Mouse (Mus musculus): ENCODE measurements around the gene Anapc4. TPM values are rescaled to one million over a fixed set of nuclear protein-coding genes. Genes with fewer than 3 reads are reported as not detected.

The Anapc4 gene
- polyA plus RNA-seq, 1 experiment: 67.2 TPM

DNA sequence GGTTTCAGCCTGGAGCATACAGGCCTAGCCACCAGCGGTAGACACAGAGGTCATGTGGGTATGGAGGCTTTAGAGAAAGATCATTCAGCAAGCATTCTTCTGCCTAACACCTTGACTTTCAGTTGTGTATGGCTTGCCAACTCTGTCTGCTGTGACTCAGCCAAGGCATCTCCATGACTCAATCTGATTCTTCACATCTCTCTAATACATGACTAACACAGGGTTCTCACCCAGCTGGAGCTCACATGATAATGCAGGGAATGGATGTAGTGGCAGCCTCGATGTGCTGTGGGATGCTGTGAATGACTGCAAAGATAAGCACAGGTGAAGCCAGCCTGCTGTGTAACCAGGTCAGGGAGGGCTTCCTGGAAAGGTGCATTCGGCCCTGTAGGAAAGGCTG lies 74.4 kb downstream of the Anapc4 start:
- no peak for TF ChIP-seq CTCF (IDR thresholded peaks at IDR 0.05; ENCODE audit: low read depth, low read length)
- no peak for TF ChIP-seq POLR2A (IDR thresholded peaks at IDR 0.05; ENCODE audit: insufficient read depth, low read length)
- no peak for TF ChIP-seq EP300 (IDR thresholded peaks at IDR 0.05; ENCODE audit: insufficient read depth, low read depth, low read length)
- Histone ChIP-seq H3K9ac (ENCODE audit: low read depth, poor library complexity, severe bottlenecking) (no peak overlapping the region), H3K4me1 (ENCODE audit: control insufficient read depth, insufficient read depth, low read length) (peaks cover 5% of the 10 kb centered on the region), H3K27ac (ENCODE audit: insufficient read depth, low read length) (no peak overlapping the region), H3K27me3 (ENCODE audit: control insufficient read depth, insufficient read depth, low read length, poor library complexity, severe bottlenecking) (no peaks in the 10 kb centered on the region), H3K9me3 (replicated peaks; ENCODE audit: control insufficient read depth, insufficient read depth, low read length, poor library complexity, severe bottlenecking) (no peaks in the 10 kb centered on the region), H3K36me3 (ENCODE audit: control insufficient read depth, insufficient read depth, low read length, poor library complexity, severe bottlenecking) (no peaks in the 10 kb centered on the region), H3K4me3 (ENCODE audit: low read depth, low read length) (no peak overlapping the region)

DNA sequence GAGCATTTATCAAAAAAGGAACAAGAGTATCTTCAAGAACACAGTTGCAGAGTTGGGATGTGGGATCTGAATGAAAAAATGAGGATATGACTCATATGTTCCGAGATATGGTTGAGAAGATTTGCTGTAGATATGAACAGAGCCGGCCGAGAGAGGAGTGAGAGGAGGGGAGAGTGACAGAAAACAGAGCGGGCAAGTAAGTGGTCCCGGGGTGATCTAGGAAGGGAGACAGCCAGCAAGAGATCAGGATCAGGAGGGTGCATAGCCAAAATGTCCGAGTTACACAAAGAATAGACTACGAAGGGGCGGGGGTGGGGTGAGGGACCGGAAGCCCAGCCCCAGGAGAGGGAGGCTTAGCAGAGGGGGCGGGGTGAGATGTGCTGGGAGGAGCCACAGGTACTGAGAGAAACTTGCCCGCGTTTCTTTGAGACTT lies 76.4 kb downstream of the Anapc4 start:
- peak overlapping the region; percentile 71; the same call in 1 of the 2 replicates for H3K27ac ChIP-seq (ENCODE audit: insufficient read depth, low read length)
- H3K4me3 ChIP-seq (ENCODE audit: low read depth, low read length): peak overlapping the region; percentile 63
- H3K4me1 ChIP-seq (ENCODE audit: control insufficient read depth, insufficient read depth, low read length): peaks cover 5% of the 10 kb centered on the region
- H3K9ac ChIP-seq (ENCODE audit: low read depth, poor library complexity, severe bottlenecking): no peak overlapping the region
- H3K36me3 ChIP-seq (ENCODE audit: control insufficient read depth, insufficient read depth, low read length, poor library complexity, severe bottlenecking): no peaks in the 10 kb centered on the region
- 0 out of 2 replicates have a peak, but pooled peaks have one; percentile 7 for TF ChIP-seq EP300 (IDR thresholded peaks at IDR 0.05; ENCODE audit: insufficient read depth, low read depth, low read length)
- no peak for TF ChIP-seq POLR2A (IDR thresholded peaks at IDR 0.05; ENCODE audit: insufficient read depth, low read length)
- H3K27me3 ChIP-seq (ENCODE audit: control insufficient read depth, insufficient read depth, low read length, poor library complexity, severe bottlenecking): no peaks in the 10 kb centered on the region
- no peaks in the 10 kb centered on the region for H3K9me3 ChIP-seq (replicated peaks; ENCODE audit: control insufficient read depth, insufficient read depth, low read length, poor library complexity, severe bottlenecking)

DNA sequence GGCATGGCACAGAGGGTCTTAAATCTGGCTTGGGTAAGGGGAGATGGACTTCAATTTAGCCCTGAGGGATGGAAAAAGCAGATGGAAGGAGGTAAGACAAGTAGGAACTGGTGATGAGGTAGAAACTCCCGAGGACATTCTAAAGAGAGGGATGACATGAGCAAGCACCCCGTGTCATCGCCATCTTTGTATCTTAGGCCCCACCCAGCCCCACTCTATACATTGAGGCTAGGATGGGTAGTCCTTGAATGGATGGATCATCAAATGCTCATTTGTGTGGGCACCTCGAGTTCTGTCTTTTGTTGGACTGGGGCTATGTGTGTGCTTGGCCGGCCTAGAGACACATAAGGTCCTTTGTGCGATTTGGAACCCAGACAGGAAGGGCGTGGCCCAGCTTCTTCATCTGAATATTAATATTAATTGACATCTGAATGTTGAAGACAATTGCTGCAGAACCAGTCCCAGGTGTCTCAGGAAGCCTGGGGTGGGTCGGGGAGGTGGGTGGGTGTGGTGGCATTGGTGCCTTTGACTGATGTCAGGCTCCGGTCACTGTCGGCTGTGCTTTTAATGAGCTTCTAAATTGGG lies 77.6 kb downstream of the Anapc4 start:
- peak overlapping the region; percentile 21; the same call in 1 of the 2 replicates for H3K27ac ChIP-seq (ENCODE audit: insufficient read depth, low read length)
- peaks cover 5% of the 10 kb centered on the region for H3K4me1 ChIP-seq (ENCODE audit: control insufficient read depth, insufficient read depth, low read length)
- no peaks in the 10 kb centered on the region for H3K36me3 ChIP-seq (ENCODE audit: control insufficient read depth, insufficient read depth, low read length, poor library complexity, severe bottlenecking)
- no peak for TF ChIP-seq CTCF (IDR thresholded peaks at IDR 0.05; ENCODE audit: low read depth, low read length)
- no peak for TF ChIP-seq POLR2A (IDR thresholded peaks at IDR 0.05; ENCODE audit: insufficient read depth, low read length)
- TF ChIP-seq EP300 (IDR thresholded peaks at IDR 0.05; ENCODE audit: insufficient read depth, low read depth, low read length): no peak
- no peaks in the 10 kb centered on the region for H3K9me3 ChIP-seq (replicated peaks; ENCODE audit: control insufficient read depth, insufficient read depth, low read length, poor library complexity, severe bottlenecking)
- H3K4me3 ChIP-seq (ENCODE audit: low read depth, low read length): no peak overlapping the region
- H3K27me3 ChIP-seq (ENCODE audit: control insufficient read depth, insufficient read depth, low read length, poor library complexity, severe bottlenecking): no peaks in the 10 kb centered on the region
- H3K9ac ChIP-seq (ENCODE audit: low read depth, poor library complexity, severe bottlenecking): no peak overlapping the region

DNA sequence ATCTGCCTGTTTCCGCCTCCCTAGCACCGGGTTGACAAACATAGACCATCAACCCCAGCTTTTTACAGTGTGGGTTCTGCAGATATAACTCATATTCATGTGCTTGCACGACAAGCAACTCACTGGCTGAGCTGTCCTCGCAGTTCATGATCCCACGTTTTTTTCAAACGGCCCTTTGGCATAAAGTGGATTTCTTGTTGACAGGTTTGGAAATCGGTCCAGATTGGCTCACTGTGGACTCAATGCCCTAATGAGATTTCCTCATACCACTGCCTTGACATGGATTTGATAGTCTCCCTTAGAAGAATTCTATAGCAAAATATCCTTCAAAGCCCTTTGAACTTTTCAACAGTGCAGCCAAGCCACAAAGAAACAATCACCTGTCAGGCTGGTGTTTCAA lies 79.9 kb downstream of the Anapc4 start:
- TF ChIP-seq CTCF (IDR thresholded peaks at IDR 0.05; ENCODE audit: low read depth, low read length): no peak
- TF ChIP-seq EP300 (IDR thresholded peaks at IDR 0.05; ENCODE audit: insufficient read depth, low read depth, low read length): no peak
- no peak for TF ChIP-seq POLR2A (IDR thresholded peaks at IDR 0.05; ENCODE audit: insufficient read depth, low read length)
- Histone ChIP-seq H3K27me3 (ENCODE audit: control insufficient read depth, insufficient read depth, low read length, poor library complexity, severe bottlenecking) (no peaks in the 10 kb centered on the region), H3K36me3 (ENCODE audit: control insufficient read depth, insufficient read depth, low read length, poor library complexity, severe bottlenecking) (no peaks in the 10 kb centered on the region), H3K4me3 (ENCODE audit: low read depth, low read length) (no peak overlapping the region), H3K4me1 (ENCODE audit: control insufficient read depth, insufficient read depth, low read length) (peaks cover 5% of the 10 kb centered on the region), H3K27ac (ENCODE audit: insufficient read depth, low read length) (no peak overlapping the region), H3K9ac (ENCODE audit: low read depth, poor library complexity, severe bottlenecking) (no peak overlapping the region), H3K9me3 (replicated peaks; ENCODE audit: control insufficient read depth, insufficient read depth, low read length, poor library complexity, severe bottlenecking) (no peaks in the 10 kb centered on the region)

DNA sequence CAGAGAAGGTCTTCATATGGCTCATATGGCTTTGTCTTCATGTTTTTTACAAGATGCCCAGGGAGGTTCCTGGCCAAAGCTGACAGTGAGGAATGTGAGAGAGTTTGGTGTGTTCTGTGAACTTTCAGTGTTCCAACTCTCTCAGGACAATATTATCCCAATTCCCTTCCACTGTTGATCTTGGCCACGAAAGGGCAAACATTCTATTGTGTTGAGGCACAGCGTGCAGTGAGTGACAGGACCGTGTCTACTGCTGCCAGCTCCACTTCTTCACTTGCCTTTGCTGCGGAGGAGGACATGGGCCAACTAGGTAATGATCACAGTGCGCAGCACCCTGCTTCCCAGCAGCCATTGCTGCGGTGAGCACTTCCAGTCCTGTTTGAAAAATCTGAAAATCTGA lies 82.4 kb downstream of the Anapc4 start:
- Histone ChIP-seq H3K9ac (ENCODE audit: low read depth, poor library complexity, severe bottlenecking) (no peak overlapping the region), H3K4me3 (ENCODE audit: low read depth, low read length) (no peak overlapping the region), H3K27ac (ENCODE audit: insufficient read depth, low read length) (no peak overlapping the region), H3K27me3 (ENCODE audit: control insufficient read depth, insufficient read depth, low read length, poor library complexity, severe bottlenecking) (no peaks in the 10 kb centered on the region), H3K36me3 (ENCODE audit: control insufficient read depth, insufficient read depth, low read length, poor library complexity, severe bottlenecking) (no peaks in the 10 kb centered on the region), H3K9me3 (replicated peaks; ENCODE audit: control insufficient read depth, insufficient read depth, low read length, poor library complexity, severe bottlenecking) (no peaks in the 10 kb centered on the region), H3K4me1 (ENCODE audit: control insufficient read depth, insufficient read depth, low read length) (peaks cover 3% of the 10 kb centered on the region)
- TF ChIP-seq CTCF (IDR thresholded peaks at IDR 0.05; ENCODE audit: low read depth, low read length) (no peak), POLR2A (IDR thresholded peaks at IDR 0.05; ENCODE audit: insufficient read depth, low read length) (no peak), EP300 (IDR thresholded peaks at IDR 0.05; ENCODE audit: insufficient read depth, low read depth, low read length) (no peak)

Other genes starting within 250 kb of the Anapc4 start
- gene Sepsecs, start 164.3 kb upstream of the Anapc4 start, polyA plus RNA-seq (2011; ENCODE audit: insufficient read depth, insufficient read length, low read depth, missing spikeins): 10.7 and 12.0 TPM in 2 replicates
- gene Pi4k2b, start 92.4 kb upstream of the Anapc4 start, polyA plus RNA-seq (2011; ENCODE audit: insufficient read depth, insufficient read length, low read depth, missing spikeins): 41.9 and 44.5 TPM in 2 replicates
- gene Zcchc4, start 58.6 kb upstream of the Anapc4 start, polyA plus RNA-seq (2011; ENCODE audit: insufficient read depth, insufficient read length, low read depth, missing spikeins): 19.9 and 20.2 TPM in 2 replicates
- gene Slc34a2, start 204.1 kb downstream of the Anapc4 start, polyA plus RNA-seq (2011; ENCODE audit: insufficient read depth, insufficient read length, low read depth, missing spikeins): 1.4 and 1.8 TPM in 2 replicates

Data from ES-Bruce4 (cell line).